Mouse (Mus musculus) neural tube, embryonic 14.5 days (tissue): ENCODE results near the gene Zdhhc9. TPM values are rescaled to one million over a fixed set of nuclear protein-coding genes. Genes with fewer than 3 reads are reported as not detected.
"Not testable (repeated sequence)": the region's sequence is repeated elsewhere in the genome, so short reads cannot be mapped to it uniquely, and the experiment has no call there.

Experiments
- ATAC-seq: fragments of 200-750 bp; cut with Nextera tagmentation; 2 replicates; pipeline ENCODE4 v1.8.0; 2017; ENCODE audit warnings: low read depth, mild to moderate bottlenecking, moderate TSS enrichment, moderate library complexity
- H3K27ac ChIP-seq: fragments of 300-500 bp; sonication (generic); 2 replicates; pipeline ENCODE4 v1.5.1; 2014; ENCODE audit warnings: low read depth, mild to moderate bottlenecking, control low read depth, low read length, moderate library complexity, mixed read lengths
- H3K27me3 ChIP-seq: fragments of 300-500 bp; sonication (generic); 2 replicates; pipeline ENCODE4 v1.6.1; 2014; ENCODE audit warnings: low read length; ENCODE audit not compliant: control insufficient read depth, insufficient read depth
- H3K36me3 ChIP-seq: fragments of 300-500 bp; sonication (generic); 2 replicates; pipeline ENCODE4 v1.6.1; 2014; ENCODE audit warnings: low read length, mixed read lengths; ENCODE audit not compliant: control insufficient read depth, insufficient read depth
- H3K4me1 ChIP-seq: fragments of 300-500 bp; sonication (generic); 2 replicates; pipeline ENCODE4 v1.6.1; 2014; ENCODE audit warnings: low read length; ENCODE audit not compliant: control insufficient read depth, insufficient read depth
- H3K4me2 ChIP-seq: fragments of 300-500 bp; sonication (generic); 2 replicates; pipeline ENCODE4 v1.6.1; 2014; ENCODE audit warnings: mild to moderate bottlenecking, low read depth, low read length, control low read depth
- H3K4me3 ChIP-seq: fragments of 300-500 bp; sonication (generic); 2 replicates; pipeline ENCODE4 v1.5.1; 2014; ENCODE audit warnings: low read depth, low read length, control low read depth, mixed read lengths
- H3K9ac ChIP-seq: fragments of 300-500 bp; sonication (generic); replicated peaks from 2 replicates; pipeline ENCODE4 v1.6.1; 2014; ENCODE audit warnings: low read depth, mild to moderate bottlenecking, control low read depth, low read length, mixed read lengths
- H3K9me3 ChIP-seq: fragments of 300-500 bp; sonication (generic); 2 replicates; pipeline ENCODE4 v1.6.1; 2016; ENCODE audit warnings: low read length; ENCODE audit not compliant: control insufficient read depth
- WGBS: fragments of 180-500 bp; shearing (Covaris S2); extraction: QIAGEN DNeasy Blood & Tissue Kit; methylation state at CpG from one replicate; pipeline ENCODE4 v1.1.7; 2014; 5-methylcytosine and 5-hydroxymethylcytosine counted together
- polyA plus RNA-seq: library from polyadenylated mRNA; unstranded; fragments of >200 nt; fragmentation: Nextera tagmentation; extraction: Ambion mirVana; gene quantifications from 2 replicates; pipeline ENCODE4 v1.2.1, GENCODE M21; 2014

Zdhhc9 gene
- polyA plus RNA-seq = 10.4 and 11.3 TPM in 2 replicates

DNA sequence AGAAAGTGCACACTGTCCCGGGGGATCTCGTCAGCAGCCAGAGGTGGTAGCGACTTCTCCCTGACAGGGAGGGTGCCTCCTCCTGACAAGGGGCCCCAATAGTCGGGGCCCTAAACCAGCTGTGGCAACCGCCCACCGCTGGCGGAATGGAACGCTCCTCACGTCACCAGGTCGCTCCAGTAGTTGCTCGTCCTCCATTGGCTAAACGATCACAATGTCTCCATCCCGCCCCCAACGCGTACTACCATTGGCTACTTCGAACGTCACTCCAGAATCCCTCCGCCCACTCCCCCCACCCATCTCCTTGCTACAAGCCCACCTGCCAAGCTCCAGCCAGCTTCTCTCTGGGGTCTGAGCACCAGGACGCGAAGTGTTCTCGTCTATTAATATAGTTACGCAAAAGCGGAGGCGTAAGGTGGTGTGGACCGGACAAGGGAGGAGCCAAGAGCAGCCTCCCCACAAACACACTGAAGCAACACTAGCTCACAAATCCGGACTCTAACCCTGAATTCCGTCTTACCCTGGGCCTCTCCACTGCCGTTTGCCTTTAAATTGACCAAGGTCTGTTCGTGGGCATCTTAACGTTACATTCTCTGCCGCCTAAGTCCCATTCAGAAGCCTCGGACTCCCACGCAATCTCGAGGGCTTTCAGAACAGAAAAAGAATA is at the start of gene Zdhhc9:
TSS of gene Zdhhc9 (minus strand) at position 360 of the 667 bp plus-strand sequence.
- peak within 1 kb of the TSS; percentile 59 for H3K4me3 ChIP-seq
- no peaks in the 10 kb centered on the region for H3K9me3 ChIP-seq
- H3K27me3 ChIP-seq = no peaks in the 10 kb centered on the region
- peak within 1 kb of the TSS; percentile 47 for H3K4me2 ChIP-seq
- H3K27ac ChIP-seq = peak within 1 kb of the TSS; percentile 70
- H3K9ac ChIP-seq = peak within 1 kb of the TSS; percentile 68
- no peaks in the 10 kb centered on the region for H3K4me1 ChIP-seq
- H3K36me3 ChIP-seq = no peaks in the 10 kb centered on the region
- peak; percentile 99 for ATAC-seq
- WGBS = 14% methylated on average over 31 of the region's 34 CpGs

GRCm38 (mm10) chrX:48257011-48257410 is 48.3 kb upstream of the Zdhhc9 start:
- H3K4me2 ChIP-seq = peak overlapping the region; percentile 42
- no peak overlapping the region for H3K27ac ChIP-seq
- no peak overlapping the region; the same call in 1 of the 2 replicates for H3K9ac ChIP-seq
- ATAC-seq = no peak
- no peaks in the 10 kb centered on the region for H3K4me1 ChIP-seq
- peak overlapping the region; percentile 41 for H3K4me3 ChIP-seq
- H3K27me3 ChIP-seq = no peaks in the 10 kb centered on the region
- H3K9me3 ChIP-seq = no peaks in the 10 kb centered on the region
- WGBS = 12% methylated on average over 16 of the region's 16 CpGs
- no peaks in the 10 kb centered on the region for H3K36me3 ChIP-seq

DNA sequence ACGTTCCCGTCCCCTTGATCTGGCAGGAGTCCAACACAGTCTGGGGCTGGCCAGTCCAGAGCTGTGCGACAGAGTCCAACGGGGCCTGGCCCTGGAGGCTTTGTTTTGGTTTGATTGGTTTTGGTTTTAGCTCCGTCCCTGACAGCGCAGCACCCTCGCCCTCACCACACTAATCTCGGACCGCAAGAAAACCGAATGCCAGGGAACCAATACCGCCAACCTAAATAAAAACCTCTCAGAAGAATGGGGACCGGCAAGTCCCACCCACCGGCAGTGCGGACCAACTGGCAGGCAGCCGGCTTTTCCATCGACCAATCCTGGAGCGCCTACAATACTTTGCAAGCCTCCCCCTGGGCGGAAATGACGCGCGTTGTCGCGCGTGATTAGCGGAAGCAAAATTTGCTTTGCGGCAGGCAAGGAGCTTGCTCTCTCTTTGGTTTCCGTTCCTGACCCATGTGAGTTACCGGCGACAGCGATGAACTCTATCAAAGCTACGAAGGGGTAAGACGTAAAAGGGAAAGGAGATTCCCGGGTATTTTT is 47.9 kb upstream of the Zdhhc9 start, which contains the start of gene Utp14a:
TSS of gene Utp14a (plus strand) at position 395 of the 540 bp plus-strand sequence.
- H3K4me1 ChIP-seq = no peaks in the 10 kb centered on the region
- 10% methylated on average over 33 of the region's 33 CpGs for WGBS
- peak within 1 kb of the TSS; percentile 42 for H3K4me2 ChIP-seq
- peak within 1 kb of the TSS; percentile 68 for H3K27ac ChIP-seq
- peak; percentile 100 for ATAC-seq
- H3K36me3 ChIP-seq = no peaks in the 10 kb centered on the region
- H3K27me3 ChIP-seq = no peaks in the 10 kb centered on the region
- H3K9me3 ChIP-seq = no peaks in the 10 kb centered on the region
- H3K4me3 ChIP-seq = peak within 1 kb of the TSS; percentile 41
- H3K9ac ChIP-seq = peak within 1 kb of the TSS; percentile 29; the same call in 1 of the 2 replicates

DNA sequence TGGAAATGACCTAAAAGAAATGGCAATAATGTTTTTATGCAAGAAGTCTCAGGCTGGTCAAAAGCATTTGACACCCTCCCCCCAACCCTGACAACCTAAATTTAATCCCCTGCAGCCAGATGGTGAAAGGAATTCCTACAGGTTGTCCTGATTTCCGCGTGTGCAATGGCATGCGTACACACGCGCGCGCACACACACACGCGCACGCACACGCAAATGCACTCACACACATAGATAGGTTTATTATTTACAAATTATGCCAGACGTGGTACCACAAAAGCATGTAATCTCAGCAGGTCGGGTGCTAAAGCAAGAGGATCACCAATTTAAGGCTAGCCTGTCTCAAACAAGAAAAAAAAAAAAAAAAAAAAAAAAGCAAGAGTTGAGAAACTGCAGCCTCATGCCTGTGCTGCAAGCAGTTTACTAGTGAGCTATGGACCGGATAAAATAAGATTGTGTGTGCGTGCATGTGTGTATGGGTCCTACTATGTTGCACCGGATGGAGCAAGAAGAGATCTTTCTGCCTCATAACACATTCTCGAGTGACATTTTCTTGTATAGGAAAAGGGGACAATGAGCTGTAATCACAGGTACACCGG is 47.3 kb upstream of the Zdhhc9 start:
- H3K36me3 ChIP-seq = no peaks in the 10 kb centered on the region
- peak; percentile 63; the same call in 1 of the 2 replicates for ATAC-seq
- peak overlapping the region; percentile 35 for H3K4me2 ChIP-seq
- no peaks in the 10 kb centered on the region for H3K4me1 ChIP-seq
- 16% methylated on average over 18 of the region's 18 CpGs for WGBS
- H3K27me3 ChIP-seq = no peaks in the 10 kb centered on the region
- no peaks in the 10 kb centered on the region for H3K9me3 ChIP-seq
- H3K4me3 ChIP-seq = peak overlapping the region; percentile 41
- peak overlapping the region; percentile 68 for H3K27ac ChIP-seq
- peak overlapping the region; percentile 29; the same call in 1 of the 2 replicates for H3K9ac ChIP-seq

DNA sequence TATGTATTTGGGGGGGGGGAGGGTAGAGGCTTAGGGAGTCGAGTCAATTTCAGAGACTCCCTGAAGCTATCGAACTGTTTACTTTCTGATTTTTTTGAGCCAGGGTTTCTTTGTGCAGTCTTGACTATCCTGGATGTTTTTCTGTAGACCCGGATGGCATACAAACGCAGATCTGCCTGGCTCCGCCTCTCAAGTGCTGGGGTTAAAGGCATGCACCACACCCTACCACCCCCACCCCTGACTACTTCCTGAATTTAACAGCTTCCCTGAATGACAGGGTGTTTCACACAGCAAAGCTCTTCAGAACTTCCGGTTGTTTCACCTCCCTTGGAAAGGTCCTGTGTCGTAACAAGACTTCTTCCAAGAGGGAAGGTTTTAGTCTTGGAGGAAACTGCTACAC is 25.7 kb upstream of the Zdhhc9 start:
- no peaks in the 10 kb centered on the region for H3K4me1 ChIP-seq
- no peak overlapping the region for H3K4me3 ChIP-seq
- H3K9ac ChIP-seq = no peak overlapping the region
- H3K27me3 ChIP-seq = no peaks in the 10 kb centered on the region
- no peaks in the 10 kb centered on the region for H3K36me3 ChIP-seq
- 75% methylated on average over 7 of the region's 7 CpGs for WGBS
- ATAC-seq = no peak
- no peaks in the 10 kb centered on the region for H3K9me3 ChIP-seq
- H3K27ac ChIP-seq = no peak overlapping the region
- H3K4me2 ChIP-seq = no peak overlapping the region

- H3K4me2 ChIP-seq = no peak overlapping the region
- H3K4me1 ChIP-seq = no peaks in the 10 kb centered on the region
- H3K9me3 ChIP-seq = no peaks in the 10 kb centered on the region
- H3K9ac ChIP-seq = no peak overlapping the region
- no peaks in the 10 kb centered on the region for H3K36me3 ChIP-seq
- no peak overlapping the region for H3K4me3 ChIP-seq
- no peak for ATAC-seq
- no peak overlapping the region for H3K27ac ChIP-seq
- WGBS = 77% methylated on average over 7 of the region's 7 CpGs
- no peaks in the 10 kb centered on the region for H3K27me3 ChIP-seq
These were observed 17.5 kb upstream of the Zdhhc9 start for GRCm38 (mm10) chrX:48226225-48226624.

DNA sequence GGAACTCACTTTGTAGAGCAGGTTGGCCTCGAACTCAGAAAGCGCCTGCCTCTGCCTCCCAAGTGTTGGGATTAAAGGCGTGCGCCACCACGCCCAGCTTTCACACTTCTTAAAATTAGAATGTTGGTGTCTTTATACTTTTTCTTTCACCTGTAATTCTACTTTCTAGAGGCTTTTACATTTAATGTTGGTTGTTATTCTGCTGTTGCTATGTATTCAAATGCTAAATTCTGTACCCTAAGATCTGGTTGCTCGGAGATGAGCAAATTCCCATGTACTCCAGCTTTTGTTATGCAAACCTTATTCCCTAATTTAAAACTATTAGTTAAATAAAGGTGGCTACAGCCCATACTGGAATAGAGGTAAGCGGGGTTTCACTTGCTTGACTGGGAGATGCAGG is 14.0 kb upstream of the Zdhhc9 start:
- H3K4me1 ChIP-seq = no peaks in the 10 kb centered on the region
- H3K4me3 ChIP-seq = no peak overlapping the region
- no peaks in the 10 kb centered on the region for H3K27me3 ChIP-seq
- no peak overlapping the region for H3K9ac ChIP-seq
- no peaks in the 10 kb centered on the region for H3K9me3 ChIP-seq
- ATAC-seq = no peak
- H3K4me2 ChIP-seq = no peak overlapping the region
- H3K27ac ChIP-seq = no peak overlapping the region
- no peaks in the 10 kb centered on the region for H3K36me3 ChIP-seq
- 78% methylated on average over 7 of the region's 7 CpGs for WGBS

DNA sequence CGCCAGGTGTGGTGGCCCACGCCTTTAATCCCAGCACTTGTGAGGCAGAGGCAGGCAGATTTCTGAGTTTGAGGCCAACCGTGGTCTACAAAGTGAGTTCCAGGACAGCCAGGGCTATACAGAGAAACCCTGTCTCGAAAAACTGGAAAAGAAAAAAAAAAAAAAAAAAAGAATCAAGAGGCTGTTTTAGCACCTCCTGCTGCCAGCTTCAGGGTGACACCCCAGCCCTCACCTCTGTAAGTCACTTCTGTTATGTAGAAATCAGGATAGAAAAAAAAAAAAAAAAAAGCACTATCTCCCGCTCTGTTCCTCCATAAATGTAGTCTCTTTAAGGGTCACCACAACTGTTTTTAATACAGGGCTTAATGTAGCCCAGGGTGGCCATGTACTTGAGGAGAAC is 10.8 kb upstream of the Zdhhc9 start:
- ATAC-seq = no peak
- Histone ChIP-seq H3K9ac (no peak overlapping the region), H3K9me3 (no peaks in the 10 kb centered on the region), H3K4me1 (no peaks in the 10 kb centered on the region), H3K27me3 (no peaks in the 10 kb centered on the region), H3K4me2 (no peak overlapping the region), H3K27ac (no peak overlapping the region), H3K4me3 (no peak overlapping the region), H3K36me3 (no peaks in the 10 kb centered on the region)
- 89% methylated on average over 5 of the region's 5 CpGs for WGBS

DNA sequence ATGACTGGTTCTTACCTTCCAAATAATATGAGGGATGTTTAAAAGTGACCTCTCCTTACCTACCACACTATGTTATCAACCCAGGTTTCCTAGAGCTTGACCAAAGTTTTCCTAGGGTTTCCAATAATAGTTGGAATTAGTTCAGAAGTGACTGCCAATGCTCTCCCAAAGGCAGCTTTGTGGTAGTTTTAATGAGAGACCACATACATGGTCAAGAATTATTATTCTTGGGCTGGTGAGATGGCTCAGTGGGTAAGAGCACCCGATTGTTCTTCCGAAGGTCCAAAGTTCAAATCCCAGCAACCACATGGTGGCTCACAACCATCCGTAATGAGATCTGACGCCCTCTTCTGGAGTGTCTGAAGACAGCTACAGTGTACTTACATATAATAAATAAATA is 1.1 kb upstream of the Zdhhc9 start:
- H3K9ac ChIP-seq, H3K4me1 ChIP-seq, H3K4me2 ChIP-seq, ATAC-seq, H3K9me3 ChIP-seq, H3K27ac ChIP-seq, H3K27me3 ChIP-seq, H3K36me3 ChIP-seq, H3K4me3 ChIP-seq: not testable (repeated sequence)
- WGBS = 93% methylated on average over 2 of the region's 4 CpGs
